Mouse (Mus musculus) liver, embryonic 11.5 days (tissue): ENCODE measurements at regions not wholly inside any gene's neighbourhood (a gene's known extent, or its start where the extent isn't known, plus 50 kb on each side); places are given as distances from the start of the nearest gene placed in this dataset.
"Not testable (repeated sequence)": the region's sequence is repeated elsewhere in the genome, so short reads cannot be mapped to it uniquely, and the experiment has no call there.

Source experiments
- ATAC-seq: fragments of 200-750 bp; cut with Nextera tagmentation; replicated peaks from 2 replicates; pipeline ENCODE4 v1.8.0; 2017; ENCODE audit warnings: moderate number of reproducible peaks, mild to moderate bottlenecking, moderate TSS enrichment, moderate library complexity; ENCODE audit not compliant: low FRiP score
- DNase-seq: peaks from one replicate; pipeline ENCODE4 v3.0.0-alpha.2; 2017; ENCODE audit warnings: low spot score
- H3K27ac ChIP-seq: fragments of 300-500 bp; sonication (generic); 2 replicates; pipeline ENCODE4 v1.5.1; 2014; ENCODE audit warnings: mild to moderate bottlenecking, low read depth, low read length, control low read depth
- H3K27me3 ChIP-seq: fragments of 300-500 bp; sonication (generic); replicated peaks from 2 replicates; pipeline ENCODE4 v1.6.1; 2014; ENCODE audit warnings: low read length, mixed read lengths; ENCODE audit not compliant: control insufficient read depth, insufficient read depth
- H3K36me3 ChIP-seq: fragments of 300-500 bp; sonication (generic); 2 replicates; pipeline ENCODE4 v1.6.1; 2014; ENCODE audit warnings: mild to moderate bottlenecking, low read length, moderate library complexity, mixed read lengths; ENCODE audit not compliant: control insufficient read depth, insufficient read depth
- H3K4me1 ChIP-seq: fragments of 300-500 bp; sonication (generic); replicated peaks from 2 replicates; pipeline ENCODE4 v1.6.1; 2014; ENCODE audit warnings: low read length, mixed read lengths; ENCODE audit not compliant: control insufficient read depth, insufficient read depth
- H3K4me2 ChIP-seq: fragments of 300-500 bp; sonication (generic); 2 replicates; pipeline ENCODE4 v1.6.1; 2014; ENCODE audit warnings: mild to moderate bottlenecking, control low read depth, moderate library complexity
- H3K4me3 ChIP-seq: fragments of 300-500 bp; sonication (generic); 2 replicates; pipeline ENCODE4 v1.5.1; 2014; ENCODE audit warnings: low read depth, low read length, control low read depth
- H3K9ac ChIP-seq: fragments of 300-500 bp; sonication (generic); 2 replicates; pipeline ENCODE4 v1.6.1; 2014; ENCODE audit warnings: low read depth, low read length, control low read depth
- H3K9me3 ChIP-seq: fragments of 300-500 bp; sonication (generic); 2 replicates; pipeline ENCODE4 v1.6.1; 2016; ENCODE audit warnings: low read length, inconsistent platforms, mixed read lengths; ENCODE audit not compliant: control insufficient read depth
- WGBS: fragments of 180-500 bp; shearing (Covaris S2); extraction: QIAGEN DNeasy Blood & Tissue Kit; methylation state at CpG from one replicate; pipeline ENCODE4 v1.1.7; 2014; 5-methylcytosine and 5-hydroxymethylcytosine counted together

DNA sequence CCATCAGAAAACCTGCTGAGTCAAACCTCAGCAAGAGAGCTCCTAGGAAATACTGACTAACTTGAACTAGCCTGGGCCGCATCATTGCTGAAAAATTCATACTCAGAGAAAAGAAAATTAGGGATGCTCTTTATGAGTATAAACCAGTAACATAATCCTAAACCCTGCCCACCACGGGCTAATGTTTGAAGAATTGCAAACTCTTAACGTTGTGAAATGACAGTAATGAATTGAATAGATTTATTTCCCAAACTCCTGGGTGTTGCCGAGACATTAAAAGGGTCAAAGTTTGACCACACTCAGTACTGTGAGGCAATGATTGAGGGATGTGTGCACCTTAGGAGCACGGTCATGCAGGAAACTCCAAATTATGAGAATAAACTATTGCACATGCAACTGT lies 125.3 kb downstream of the Gipc2 start:
- Histone ChIP-seq H3K36me3 (no peaks in the 10 kb centered on the region), H3K27ac (no peak overlapping the region), H3K27me3 (no peaks in the 10 kb centered on the region), H3K4me2 (no peak overlapping the region), H3K9ac (no peak overlapping the region), H3K4me1 (no peaks in the 10 kb centered on the region), H3K4me3 (no peak overlapping the region), H3K9me3 (no peaks in the 10 kb centered on the region)
- 77% methylated on average over 5 of the region's 5 CpGs for WGBS
- DNase-seq (no peak), ATAC-seq (no peak)

DNA sequence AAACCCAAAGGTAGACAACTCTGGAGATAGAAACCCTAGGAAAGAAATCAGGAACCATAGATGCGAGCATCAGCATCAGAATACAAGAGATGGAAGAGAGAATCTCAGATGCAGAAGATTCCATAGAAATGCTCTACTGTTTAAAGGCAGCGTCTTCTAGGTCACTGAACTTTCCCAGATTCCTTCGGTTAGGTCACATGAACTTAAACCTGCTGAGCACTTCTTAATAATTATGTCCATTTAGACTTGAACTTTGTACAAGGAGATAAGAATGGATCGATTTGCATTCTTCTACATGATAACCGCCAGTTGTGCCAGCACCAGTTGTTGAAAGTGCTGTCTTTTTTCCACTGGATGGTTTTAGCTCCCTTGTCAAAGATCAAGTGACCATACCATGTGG lies 129.2 kb downstream of the Gipc2 start:
- not testable (repeated sequence) for H3K27ac ChIP-seq, H3K4me2 ChIP-seq, H3K9ac ChIP-seq, H3K9me3 ChIP-seq, ATAC-seq, H3K27me3 ChIP-seq, H3K36me3 ChIP-seq, H3K4me3 ChIP-seq, H3K4me1 ChIP-seq, DNase-seq
- 81% methylated on average over 5 of the region's 5 CpGs for WGBS

GRCm38 (mm10) chr3:152035416-152035815 lies 130.6 kb downstream of the Gipc2 start:
- no peaks in the 10 kb centered on the region for H3K27me3 ChIP-seq
- no peak overlapping the region for H3K27ac ChIP-seq
- H3K4me1 ChIP-seq, result no peaks in the 10 kb centered on the region
- no peak overlapping the region for H3K9ac ChIP-seq
- H3K9me3 ChIP-seq, result no peaks in the 10 kb centered on the region
- H3K4me3 ChIP-seq, result no peak overlapping the region
- no peaks in the 10 kb centered on the region for H3K36me3 ChIP-seq
- 70% methylated on average over 5 of the region's 5 CpGs for WGBS
- DNase-seq (no peak), ATAC-seq (no peak)
- H3K4me2 ChIP-seq, result no peak overlapping the region

- Histone ChIP-seq H3K9me3 (no peaks in the 10 kb centered on the region), H3K4me3 (no peak overlapping the region), H3K4me2 (no peak overlapping the region), H3K27me3 (no peaks in the 10 kb centered on the region), H3K36me3 (no peaks in the 10 kb centered on the region), H3K27ac (no peak overlapping the region), H3K4me1 (no peaks in the 10 kb centered on the region), H3K9ac (no peak overlapping the region)
- 82% methylated on average over 9 of the region's 10 CpGs for WGBS
- DNase-seq (no peak), ATAC-seq (no peak)
Observed at GRCm38 (mm10) chr3:152034686-152035085, 131.3 kb downstream of the Gipc2 start.

DNA sequence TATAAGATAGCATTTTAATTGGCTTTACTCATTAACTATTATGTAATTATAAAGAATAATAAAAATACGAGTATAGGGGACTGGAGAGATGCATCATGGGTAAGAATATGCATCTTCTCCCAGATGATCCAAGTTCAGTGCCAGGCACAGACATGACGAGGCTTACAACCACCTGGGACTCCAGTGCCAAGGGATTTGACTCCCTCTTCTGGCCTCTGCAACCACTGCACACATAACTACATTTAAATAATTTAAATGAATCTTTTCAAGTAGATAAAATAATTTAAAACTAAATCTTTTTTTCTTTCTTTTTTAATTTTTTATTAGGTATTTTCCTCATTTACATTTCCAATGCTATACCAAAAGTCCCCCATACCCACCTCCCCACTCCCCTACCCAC lies 131.8 kb downstream of the Gipc2 start:
- ATAC-seq (no peak), DNase-seq (no peak)
- Histone ChIP-seq H3K4me1 (no peaks in the 10 kb centered on the region), H3K36me3 (no peaks in the 10 kb centered on the region), H3K27me3 (no peaks in the 10 kb centered on the region), H3K9ac (no peak overlapping the region), H3K27ac (no peak overlapping the region), H3K9me3 (no peaks in the 10 kb centered on the region), H3K4me3 (no peak overlapping the region), H3K4me2 (no peak overlapping the region)
- 69% methylated on average over 2 of the region's 2 CpGs for WGBS

GRCm38 (mm10) chr3:152032663-152033318 lies 133.2 kb downstream of the Gipc2 start:
- Histone ChIP-seq H3K4me3 (no peak overlapping the region), H3K4me2 (no peak overlapping the region), H3K9ac (no peak overlapping the region), H3K27ac (no peak overlapping the region), H3K4me1 (no peaks in the 10 kb centered on the region), H3K9me3 (no peaks in the 10 kb centered on the region), H3K36me3 (no peaks in the 10 kb centered on the region), H3K27me3 (no peaks in the 10 kb centered on the region)
- DNase-seq (no peak), ATAC-seq (no peak)
- 64% methylated on average over 3 of the region's 3 CpGs for WGBS

- H3K4me3 ChIP-seq, result no peak overlapping the region
- no peaks in the 10 kb centered on the region for H3K36me3 ChIP-seq
- 43% methylated on average over 1 of the region's 1 CpGs for WGBS
- H3K4me2 ChIP-seq, result no peak overlapping the region
- no peaks in the 10 kb centered on the region for H3K27me3 ChIP-seq
- no peaks in the 10 kb centered on the region for H3K4me1 ChIP-seq
- no peak overlapping the region for H3K9ac ChIP-seq
- no peak overlapping the region for H3K27ac ChIP-seq
- no peak for ATAC-seq
- DNase-seq, result no peak
- H3K9me3 ChIP-seq, result no peaks in the 10 kb centered on the region
Observed at GRCm38 (mm10) chr3:152028695-152029094, 137.3 kb downstream of the Gipc2 start.

- H3K36me3 ChIP-seq, result no peaks in the 10 kb centered on the region
- no peak for ATAC-seq
- no peak overlapping the region for H3K27ac ChIP-seq
- no peak overlapping the region for H3K4me2 ChIP-seq
- DNase-seq, result no peak
- WGBS, result 86% methylated on average over 4 of the region's 4 CpGs
- no peaks in the 10 kb centered on the region for H3K4me1 ChIP-seq
- H3K4me3 ChIP-seq, result no peak overlapping the region
- no peak overlapping the region for H3K9ac ChIP-seq
- H3K27me3 ChIP-seq, result no peaks in the 10 kb centered on the region
- H3K9me3 ChIP-seq, result no peaks in the 10 kb centered on the region
Observed at GRCm38 (mm10) chr3:152026034-152026433, 140.0 kb downstream of the Gipc2 start.

GRCm38 (mm10) chr3:152025122-152025521 lies 140.9 kb downstream of the Gipc2 start:
- no peak for DNase-seq
- Histone ChIP-seq H3K9ac (no peak overlapping the region), H3K27me3 (no peaks in the 10 kb centered on the region), H3K27ac (no peak overlapping the region), H3K4me1 (no peaks in the 10 kb centered on the region), H3K9me3 (no peaks in the 10 kb centered on the region), H3K4me3 (no peak overlapping the region), H3K36me3 (no peaks in the 10 kb centered on the region), H3K4me2 (no peak overlapping the region)
- WGBS, result 82% methylated on average over 8 of the region's 8 CpGs
- no peak for ATAC-seq
